ENCODE assay signal across 9 mouse cellular contexts in the genomic region with DNA sequence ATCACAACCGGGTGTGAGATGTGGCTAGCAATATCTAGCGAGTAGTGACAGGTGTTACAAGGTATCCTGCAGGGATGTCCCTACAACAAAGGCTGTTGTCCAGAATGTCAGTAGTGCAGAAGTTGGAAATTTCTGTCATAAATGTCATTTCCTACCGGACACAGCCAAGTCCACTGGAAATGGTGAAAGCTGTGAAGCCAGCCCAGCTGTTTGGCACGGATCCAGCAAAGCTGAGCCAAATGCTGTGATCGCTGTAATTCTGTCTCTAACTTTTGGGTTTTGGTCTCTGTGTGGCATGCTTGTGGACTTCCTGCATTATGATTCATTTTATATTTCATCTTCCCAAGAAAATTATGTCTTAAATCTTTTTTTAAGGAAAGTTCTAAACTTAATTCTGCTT. TPM values are rescaled to one million over a fixed set of nuclear protein-coding genes. Genes with fewer than 3 reads are reported as not detected.
DNase-seq lines count a peak whose midpoint lies in the region; ATAC-seq lines count a peak whose summit lies in the region.
"Had no signal": no experiment of that assay in that cellular context is flagged by ENCODE, and none has a peak within 500 bp of the region (broad histone marks: within the 10 kb centered on the region; RNA-seq: fewer than 3 reads in every experiment).

No protein-coding gene starts in this region.

- peak; percentile 68 for DNase-seq in embryonic facial prominence, embryonic 14.5 days (ENCODE audit: low spot score)
- DNase-seq in embryonic facial prominence, embryonic 10.5 days (ENCODE audit: low spot score): no peak
- peak; percentile 42 for DNase-seq in urinary bladder, postnatal 25 days (ENCODE audit: low spot score)
- DNase-seq in urinary bladder, adult 18-20 months (ENCODE audit: low spot score in 2 of 2): no peak
- peak; percentile 86 for DNase-seq in kidney, postnatal 14 days
- no peak for DNase-seq in Muller cell, postnatal 12 days (ENCODE audit: inconsistent ontology term)
- no peak for DNase-seq in spleen, adult 12 weeks (ENCODE audit: low spot score)

- H3K4me1 ChIP-seq in embryonic facial prominence, embryonic 14.5 days (ENCODE audit: control insufficient read depth, insufficient read depth, low read length): no peaks in the 10 kb centered on the region
- no peaks in the 10 kb centered on the region for H3K4me1 ChIP-seq in embryonic facial prominence, embryonic 10.5 days
- peaks cover 7% of the 10 kb centered on the region; the same call in 1 of the 2 replicates for H3K4me1 ChIP-seq in stomach, embryonic 15.5 days
- H3K4me1 ChIP-seq: midbrain, embryonic 13.5 days had no signal

- no peaks in the 10 kb centered on the region for H3K9me3 ChIP-seq in embryonic facial prominence, embryonic 14.5 days (ENCODE audit: control insufficient read depth, low read length)
- H3K9me3 ChIP-seq in embryonic facial prominence, embryonic 10.5 days: no peaks in the 10 kb centered on the region
- H3K9me3 ChIP-seq in stomach, embryonic 15.5 days: no peaks in the 10 kb centered on the region
- H3K9me3 ChIP-seq: midbrain, embryonic 13.5 days had no signal

- no peak for ATAC-seq in embryonic facial prominence, embryonic 14.5 days (ENCODE audit: low read depth)
- ATAC-seq in stomach, embryonic 15.5 days (ENCODE audit: insufficient read depth, low FRiP score, low read depth): no peak
- ATAC-seq: midbrain, embryonic 13.5 days had no signal

- peaks cover 11% of the 10 kb centered on the region; the same call in 1 of the 2 replicates for H3K36me3 ChIP-seq in embryonic facial prominence, embryonic 14.5 days (ENCODE audit: control insufficient read depth, insufficient read depth, low read length)
- peaks cover 49% of the 10 kb centered on the region for H3K36me3 ChIP-seq in embryonic facial prominence, embryonic 10.5 days (replicated peaks)
- peaks cover 5% of the 10 kb centered on the region; the same call in 1 of the 2 replicates for H3K36me3 ChIP-seq in stomach, embryonic 15.5 days

- no peak overlapping the region for H3K27ac ChIP-seq in embryonic facial prominence, embryonic 14.5 days (replicated peaks; ENCODE audit: low read depth, low read length)
- no peak overlapping the region for H3K27ac ChIP-seq in embryonic facial prominence, embryonic 10.5 days (replicated peaks)
- peak overlapping the region; percentile 3; the same call in 1 of the 2 replicates for H3K27ac ChIP-seq in stomach, embryonic 15.5 days
- H3K27ac ChIP-seq: midbrain, embryonic 13.5 days had no signal

- H3K9ac ChIP-seq in embryonic facial prominence, embryonic 14.5 days (ENCODE audit: low read depth, low read length): no peak overlapping the region
- H3K9ac ChIP-seq in stomach, embryonic 15.5 days: no peak overlapping the region
- H3K9ac ChIP-seq: midbrain, embryonic 13.5 days had no signal

- no peak overlapping the region for H3K4me2 ChIP-seq in embryonic facial prominence, embryonic 14.5 days (ENCODE audit: low read depth, low read length)
- H3K4me2 ChIP-seq in stomach, embryonic 15.5 days: no peak overlapping the region
- H3K4me2 ChIP-seq: midbrain, embryonic 13.5 days had no signal

- H3K4me3 ChIP-seq in embryonic facial prominence, embryonic 14.5 days (ENCODE audit: low read depth, low read length): no peak overlapping the region
- no peak overlapping the region for H3K4me3 ChIP-seq in embryonic facial prominence, embryonic 10.5 days
- H3K4me3 ChIP-seq in stomach, embryonic 15.5 days (replicated peaks): no peak overlapping the region
- H3K4me3 ChIP-seq: midbrain, embryonic 13.5 days had no signal

- WGBS in embryonic facial prominence, embryonic 14.5 days: 50% methylated on average over 5 of the region's 5 CpGs
- WGBS in embryonic facial prominence, embryonic 10.5 days: 90% methylated on average over 5 of the region's 5 CpGs
- 48% methylated on average over 5 of the region's 5 CpGs for WGBS in stomach, embryonic 15.5 days

- no peaks in the 10 kb centered on the region for H3K27me3 ChIP-seq in embryonic facial prominence, embryonic 14.5 days (replicated peaks; ENCODE audit: control insufficient read depth, insufficient read depth, low read length)
- H3K27me3 ChIP-seq in embryonic facial prominence, embryonic 10.5 days (replicated peaks; ENCODE audit: low read depth, poor library complexity, severe bottlenecking): no peaks in the 10 kb centered on the region
- H3K27me3 ChIP-seq in stomach, embryonic 15.5 days (replicated peaks): no peaks in the 10 kb centered on the region
- H3K27me3 ChIP-seq: midbrain, embryonic 13.5 days had no signal

RNA-seq across cellular contexts. Expression of a gene that starts 18.3 kb away (rescaled TPM):
- polyA plus RNA-seq in embryonic facial prominence, embryonic 14.5 days (2014; fragmentation: Nextera tagmentation; extraction: Ambion mirVana): 104 and 120 TPM in 2 replicates
- polyA plus RNA-seq in embryonic facial prominence, embryonic 10.5 days (2016; fragmentation: Nextera tagmentation; extraction: Ambion mirVana): 147 and 150 TPM in 2 replicates
- polyA plus RNA-seq in stomach, embryonic 15.5 days (2015; fragmentation: Nextera tagmentation; extraction: Ambion mirVana): 115 and 116 TPM in 2 replicates

Comparison
In these comparisons a context has a peak if more than half of its experiments do, and no peak if none do; other contexts are left out.
1. DNase-seq: peak in embryonic facial prominence, embryonic 14.5 days (single experiment), urinary bladder, postnatal 25 days (single experiment) and kidney, postnatal 14 days (single experiment); none in embryonic facial prominence, embryonic 10.5 days (single experiment), urinary bladder, adult 18-20 months (0 of 2), Muller cell, postnatal 12 days (single experiment) and spleen, adult 12 weeks (single experiment).